Comparison of ENCODE assay signal across 7 mouse cellular contexts in the genomic region with DNA sequence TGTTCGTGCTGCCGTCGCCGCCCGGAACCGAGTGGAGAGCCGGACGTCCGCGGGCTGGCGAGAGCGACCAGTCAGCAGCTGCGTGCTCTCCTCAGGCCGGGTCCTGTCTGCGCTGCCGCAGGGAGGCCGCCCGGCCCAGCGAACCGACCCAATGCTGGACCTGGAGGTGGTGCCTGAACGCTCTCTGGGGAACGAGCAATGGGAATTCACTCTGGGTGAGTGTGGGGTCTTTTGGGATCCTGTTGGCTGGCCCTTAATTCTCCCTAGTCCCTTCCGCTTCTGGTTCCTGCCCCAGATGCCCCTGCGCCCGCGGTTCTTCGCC. TPM values are rescaled to one million over a fixed set of nuclear protein-coding genes. Genes with fewer than 3 reads are reported as not detected.
DNase-seq lines count a peak whose midpoint lies in the region; ATAC-seq and TF ChIP-seq lines count a peak whose summit lies in the region.

No protein-coding gene starts in this region.

- H3K27ac ChIP-seq in spleen, adult 2 months (ENCODE audit: insufficient read depth, low read length), result peak overlapping the region; percentile 82
- H3K27ac ChIP-seq in forebrain, embryonic 12.5 days, result peak overlapping the region; percentile 79
- H3K27ac ChIP-seq in liver, embryonic 11.5 days (ENCODE audit: low read depth, low read length), result peak overlapping the region; percentile 68; the same call in 1 of the 2 replicates
- peak overlapping the region; percentile 90 for H3K27ac ChIP-seq in stomach, embryonic 16.5 days (ENCODE audit: low read length)

- H3K4me2 ChIP-seq in forebrain, embryonic 12.5 days, result peak overlapping the region; percentile 83
- H3K4me2 ChIP-seq in liver, embryonic 11.5 days, result peak overlapping the region; percentile 87
- H3K4me2 ChIP-seq in stomach, embryonic 16.5 days (ENCODE audit: low read depth, low read length), result peak overlapping the region; percentile 62

- H3K9me3 ChIP-seq in forebrain, embryonic 12.5 days, result no peaks in the 10 kb centered on the region
- no peaks in the 10 kb centered on the region for H3K9me3 ChIP-seq in liver, embryonic 11.5 days (ENCODE audit: control insufficient read depth, low read length)
- no peaks in the 10 kb centered on the region for H3K9me3 ChIP-seq in stomach, embryonic 16.5 days (replicated peaks; ENCODE audit: control insufficient read depth, low read length)

- under 1% methylated on average over 27 of the region's 27 CpGs for WGBS in spleen, adult 2 months
- WGBS in forebrain, embryonic 12.5 days, result under 1% methylated on average over 27 of the region's 27 CpGs
- WGBS in liver, embryonic 11.5 days, result under 1% methylated on average over 27 of the region's 27 CpGs
- 1% methylated on average over 27 of the region's 27 CpGs for WGBS in stomach, embryonic 16.5 days

- ATAC-seq in forebrain, embryonic 12.5 days (ENCODE audit: low FRiP score), result no peak
- no peak for ATAC-seq in liver, embryonic 11.5 days (replicated peaks; ENCODE audit: low FRiP score)
- ATAC-seq in stomach, embryonic 16.5 days (ENCODE audit: insufficient read depth, low FRiP score), result no peak

- peaks cover 5% of the 10 kb centered on the region; the same call in 1 of the 2 replicates for H3K4me1 ChIP-seq in spleen, adult 2 months (ENCODE audit: control insufficient read depth, insufficient read depth, insufficient read length)
- H3K4me1 ChIP-seq in forebrain, embryonic 12.5 days, result peaks cover 18% of the 10 kb centered on the region
- peaks cover 6% of the 10 kb centered on the region; the same call in 1 of the 2 replicates for H3K4me1 ChIP-seq in liver, embryonic 11.5 days (replicated peaks; ENCODE audit: control insufficient read depth, insufficient read depth, low read length)
- peaks cover 21% of the 10 kb centered on the region for H3K4me1 ChIP-seq in stomach, embryonic 16.5 days (ENCODE audit: control insufficient read depth, insufficient read depth, low read length)

- peak overlapping the region; percentile 90 for H3K9ac ChIP-seq in forebrain, embryonic 12.5 days
- peak overlapping the region; percentile 95 for H3K9ac ChIP-seq in liver, embryonic 11.5 days (ENCODE audit: low read depth, low read length)
- H3K9ac ChIP-seq in stomach, embryonic 16.5 days (ENCODE audit: low read length), result peak overlapping the region; percentile 92

- TF ChIP-seq POLR2A in spleen, adult 2 months (IDR thresholded peaks at IDR 0.05; ENCODE audit: low read depth, low read length), result peak; percentile 15; the same call in 1 of the 2 replicates

- TF ChIP-seq CTCF in spleen, adult 2 months (IDR thresholded peaks at IDR 0.05; ENCODE audit: extremely low read depth, insufficient read depth, insufficient read length, insufficient replicate concordance), result no peak

- no peak for DNase-seq in spleen, adult 2 months (ENCODE audit: low read depth in 1 of 2, low spot score in 2 of 2)
- DNase-seq in spleen, adult 18-20 months, result no peak
- no peak for DNase-seq in liver, embryonic 11.5 days (ENCODE audit: low spot score)
- DNase-seq in natural killer cell, adult 2 months (ENCODE audit: low spot score in 2 of 2), result no peak
- DNase-seq in urinary bladder, postnatal 14 days (ENCODE audit: low spot score), result no peak

- H3K27me3 ChIP-seq in spleen, adult 2 months (ENCODE audit: control insufficient read depth, insufficient read depth, low read length), result no peaks in the 10 kb centered on the region
- H3K27me3 ChIP-seq in forebrain, embryonic 12.5 days, result no peaks in the 10 kb centered on the region
- no peaks in the 10 kb centered on the region for H3K27me3 ChIP-seq in liver, embryonic 11.5 days (replicated peaks; ENCODE audit: control insufficient read depth, insufficient read depth, low read length)
- no peaks in the 10 kb centered on the region for H3K27me3 ChIP-seq in stomach, embryonic 16.5 days (ENCODE audit: control insufficient read depth, insufficient read depth, low read length)

- H3K4me3 ChIP-seq in spleen, adult 2 months (ENCODE audit: extremely low read depth, insufficient read depth, insufficient read length), result peak overlapping the region; percentile 96
- H3K4me3 ChIP-seq in forebrain, embryonic 12.5 days (replicated peaks), result peak overlapping the region; percentile 94
- H3K4me3 ChIP-seq in liver, embryonic 11.5 days (ENCODE audit: low read depth, low read length), result peak overlapping the region; percentile 99
- H3K4me3 ChIP-seq in stomach, embryonic 16.5 days (replicated peaks; ENCODE audit: low read length), result peak overlapping the region; percentile 97

- no peaks in the 10 kb centered on the region; the same call in 1 of the 2 replicates for H3K36me3 ChIP-seq in spleen, adult 2 months (ENCODE audit: control insufficient read depth, insufficient read depth, low read length)
- no peaks in the 10 kb centered on the region for H3K36me3 ChIP-seq in forebrain, embryonic 12.5 days (replicated peaks)
- no peaks in the 10 kb centered on the region for H3K36me3 ChIP-seq in liver, embryonic 11.5 days (ENCODE audit: control insufficient read depth, insufficient read depth, low read length)
- H3K36me3 ChIP-seq in stomach, embryonic 16.5 days (ENCODE audit: control insufficient read depth, insufficient read depth, low read length), result no peaks in the 10 kb centered on the region

RNA-seq across cellular contexts. Expression of a gene that starts 0.3 kb away (rescaled TPM):
- 13.6 TPM in 2 replicates for polyA plus RNA-seq in spleen, adult 2 months (2012; rRNA removed)
- 26.5 and 27.8 TPM in 2 replicates for polyA plus RNA-seq in forebrain, embryonic 12.5 days (2016; fragmentation: Nextera tagmentation; extraction: Ambion mirVana)
- 24.0 and 25.2 TPM in 2 replicates for polyA plus RNA-seq in liver, embryonic 11.5 days (2014; fragmentation: Nextera tagmentation; extraction: Ambion mirVana)
- polyA plus RNA-seq in stomach, embryonic 16.5 days (2015; fragmentation: Nextera tagmentation; extraction: Ambion mirVana), result 29.1 and 30.1 TPM in 2 replicates

RNA-seq across cellular contexts. Expression of a gene that starts 29.7 kb away (rescaled TPM):
- polyA plus RNA-seq in spleen, adult 2 months (2012; rRNA removed), result 11.5 and 12.0 TPM in 2 replicates
- polyA plus RNA-seq in forebrain, embryonic 12.5 days (2016; fragmentation: Nextera tagmentation; extraction: Ambion mirVana), result 3.3 and 4.5 TPM in 2 replicates
- 4.2 and 4.4 TPM in 2 replicates for polyA plus RNA-seq in liver, embryonic 11.5 days (2014; fragmentation: Nextera tagmentation; extraction: Ambion mirVana)
- polyA plus RNA-seq in stomach, embryonic 16.5 days (2015; fragmentation: Nextera tagmentation; extraction: Ambion mirVana), result 21.4 and 21.6 TPM in 2 replicates

RNA-seq across cellular contexts. Expression of a gene that starts 39.2 kb away (rescaled TPM):
- 28.1 and 31.8 TPM in 2 replicates for polyA plus RNA-seq in spleen, adult 2 months (2012; rRNA removed)
- 10.8 and 11.0 TPM in 2 replicates for polyA plus RNA-seq in forebrain, embryonic 12.5 days (2016; fragmentation: Nextera tagmentation; extraction: Ambion mirVana)
- 23.1 and 23.2 TPM in 2 replicates for polyA plus RNA-seq in liver, embryonic 11.5 days (2014; fragmentation: Nextera tagmentation; extraction: Ambion mirVana)
- polyA plus RNA-seq in stomach, embryonic 16.5 days (2015; fragmentation: Nextera tagmentation; extraction: Ambion mirVana), result 32.9 and 36.1 TPM in 2 replicates

RNA-seq across cellular contexts. Expression of a gene that starts 39.2 kb away (rescaled TPM):
- polyA plus RNA-seq in spleen, adult 2 months (2012; rRNA removed), result 16.0 and 20.5 TPM in 2 replicates
- 0.54 and 0.68 TPM in 2 replicates for polyA plus RNA-seq in forebrain, embryonic 12.5 days (2016; fragmentation: Nextera tagmentation; extraction: Ambion mirVana)
- 2.0 and 2.4 TPM in 2 replicates for polyA plus RNA-seq in liver, embryonic 11.5 days (2014; fragmentation: Nextera tagmentation; extraction: Ambion mirVana)
- polyA plus RNA-seq in stomach, embryonic 16.5 days (2015; fragmentation: Nextera tagmentation; extraction: Ambion mirVana), result 3.4 and 4.7 TPM in 2 replicates

RNA-seq across cellular contexts. Expression of a gene that starts 44.4 kb away (rescaled TPM):
- polyA plus RNA-seq in spleen, adult 2 months (2012; rRNA removed), result 2.5 and 2.7 TPM in 2 replicates
- polyA plus RNA-seq in forebrain, embryonic 12.5 days (2016; fragmentation: Nextera tagmentation; extraction: Ambion mirVana), result 0.11 TPM in 1 of 2 replicates, not detected in the other
- polyA plus RNA-seq in liver, embryonic 11.5 days (2014; fragmentation: Nextera tagmentation; extraction: Ambion mirVana), result 0.19 TPM in 1 of 2 replicates, not detected in the other
- not detected in 2 replicates for polyA plus RNA-seq in stomach, embryonic 16.5 days (2015; fragmentation: Nextera tagmentation; extraction: Ambion mirVana)
